Mouse (Mus musculus) thymus, adult 2 months (tissue): ENCODE results near the gene Dock1. TPM values are rescaled to one million over a fixed set of nuclear protein-coding genes. Genes with fewer than 3 reads are reported as not detected.

ENCODE experiments used
- DNase-seq: peaks from one replicate; pipeline ENCODE4 v3.0.0; 2021
- H3K27ac ChIP-seq: fragments of 200-500 bp; 2 replicates; pipeline ENCODE4 v1.5.1; 2012; ENCODE audit warnings: low read length, control low read depth; ENCODE audit not compliant: control insufficient read depth, insufficient read depth
- H3K27me3 ChIP-seq: fragments of 200-500 bp; 2 replicates; pipeline ENCODE4 v1.6.1; 2012; ENCODE audit warnings: mild to moderate bottlenecking, low read length, moderate library complexity, mixed read lengths; ENCODE audit not compliant: control insufficient read depth, insufficient read depth
- H3K36me3 ChIP-seq: fragments of 200-500 bp; 2 replicates; pipeline ENCODE4 v1.6.1; 2012; ENCODE audit warnings: mild to moderate bottlenecking, low read length, moderate library complexity; ENCODE audit not compliant: control insufficient read depth, insufficient read depth
- H3K4me1 ChIP-seq: fragments of 200-500 bp; replicated peaks from 2 replicates; pipeline ENCODE4 v1.6.1; 2012; ENCODE audit warnings: low read length; ENCODE audit not compliant: control insufficient read depth, insufficient read depth
- H3K4me3 ChIP-seq: fragments of 200-500 bp; 2 replicates; pipeline ENCODE4 v1.5.1; 2012; ENCODE audit warnings: mild to moderate bottlenecking, low read length, control low read depth, moderate library complexity; ENCODE audit not compliant: control insufficient read depth, insufficient read depth
- CTCF ChIP-seq: fragments of 200-500 bp; IDR thresholded peaks from 2 replicates; pipeline ENCODE4 v1.5.1; 2012; ENCODE audit warnings: mild to moderate bottlenecking, control low read depth, low read length, moderate library complexity, borderline replicate concordance; ENCODE audit not compliant: control insufficient read depth, poor library complexity, insufficient read depth; ENCODE audit errors: extremely low read depth
- POLR2A ChIP-seq: fragments of 200-500 bp; IDR thresholded peaks from 2 replicates; pipeline ENCODE4 v1.6.1; 2012; ENCODE audit warnings: mild to moderate bottlenecking, low read length, control low read depth, moderate library complexity; ENCODE audit not compliant: control insufficient read depth, poor library complexity, insufficient read depth; ENCODE audit errors: extremely low read depth
- WGBS: fragments of 180-500 bp; shearing (Covaris S2); methylation state at CpG from one replicate; pipeline ENCODE4 v1.1.7; 2018; 5-methylcytosine and 5-hydroxymethylcytosine counted together
- polyA plus RNA-seq: library from polyadenylated mRNA; depleted of rRNA; stranded (reverse); fragments of >200 nt; gene quantifications from 2 replicates; pipeline ENCODE4 v1.2.3, GENCODE M21; 2012

Gene Dock1
- polyA plus RNA-seq, 1 experiment: 3.2 TPM

DNA sequence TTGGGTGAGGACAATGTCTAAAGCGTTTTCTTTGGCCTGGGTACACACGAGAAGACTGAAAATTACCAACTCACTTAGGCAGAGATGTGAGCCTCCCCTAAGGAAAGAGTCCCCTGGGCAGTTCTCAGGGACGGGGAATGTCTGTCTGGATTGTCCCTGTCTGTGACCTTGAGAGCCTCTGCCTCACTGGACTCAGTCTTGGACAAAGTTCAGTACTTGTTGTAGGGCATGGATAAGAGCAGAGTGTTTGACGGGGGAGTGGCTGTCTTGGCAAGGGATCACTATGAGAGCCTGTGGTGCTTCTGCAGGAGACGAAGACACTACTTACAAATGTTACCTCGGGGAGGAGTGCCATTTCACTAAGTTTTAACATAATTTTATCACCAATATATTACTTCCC lies 210.0 kb downstream of the Dock1 start:
- no peak for DNase-seq
- 94% methylated on average over 6 of the region's 6 CpGs for WGBS
- Histone ChIP-seq H3K4me3 (no peak overlapping the region), H3K4me1 (no peaks in the 10 kb centered on the region), H3K27me3 (no peaks in the 10 kb centered on the region), H3K36me3 (no peaks in the 10 kb centered on the region), H3K27ac (no peak overlapping the region)
- TF ChIP-seq CTCF (no peak), POLR2A (no peak)

DNA sequence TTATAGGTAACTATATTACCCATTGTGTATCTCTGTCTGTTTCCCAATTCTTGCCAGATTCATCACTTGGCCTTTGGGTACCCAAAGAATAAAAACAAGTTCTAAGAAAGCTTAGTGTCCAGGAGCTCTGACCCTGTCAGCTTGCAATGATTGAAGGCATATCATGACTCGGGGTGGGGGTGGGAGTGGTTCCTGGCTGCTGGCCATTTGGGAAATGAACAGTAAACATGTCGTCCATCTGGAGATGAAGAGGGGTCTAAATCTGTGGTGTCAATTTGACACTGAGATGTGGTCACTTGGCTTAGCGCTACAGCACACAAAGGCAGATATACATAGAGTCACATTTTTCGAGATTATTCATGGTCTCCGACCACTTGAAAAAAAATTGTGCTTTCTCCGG lies 213.1 kb downstream of the Dock1 start:
- DNase-seq: no peak
- Histone ChIP-seq H3K27me3 (no peaks in the 10 kb centered on the region), H3K36me3 (no peaks in the 10 kb centered on the region), H3K27ac (no peak overlapping the region), H3K4me1 (no peaks in the 10 kb centered on the region), H3K4me3 (no peak overlapping the region)
- TF ChIP-seq CTCF (no peak), POLR2A (no peak)
- 94% methylated on average over 6 of the region's 6 CpGs for WGBS

DNA sequence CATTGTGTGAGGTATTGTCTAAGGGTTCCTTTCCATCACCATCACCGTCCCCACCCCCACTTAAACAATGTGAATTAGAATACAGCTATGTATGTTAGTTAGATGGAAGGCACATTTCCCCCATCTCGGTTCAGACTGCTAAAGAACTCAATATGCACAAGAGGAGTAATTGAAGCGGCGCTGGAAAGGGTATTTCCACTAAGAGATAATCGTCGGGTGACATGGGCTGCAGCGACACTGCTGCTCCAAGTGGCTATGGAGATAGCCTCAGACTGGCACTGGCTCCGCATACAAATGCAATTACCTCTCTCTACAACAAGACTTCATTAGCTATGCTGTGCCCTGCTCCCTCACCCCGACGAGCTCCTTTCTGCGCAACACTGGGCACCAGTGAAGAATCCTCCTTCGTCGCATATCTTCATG lies 222.0 kb downstream of the Dock1 start:
- H3K27ac ChIP-seq: no peak overlapping the region
- H3K4me1 ChIP-seq: no peaks in the 10 kb centered on the region
- 96% methylated on average over 13 of the region's 13 CpGs for WGBS
- H3K27me3 ChIP-seq: no peaks in the 10 kb centered on the region
- no peak for TF ChIP-seq POLR2A
- TF ChIP-seq CTCF: no peak
- no peak overlapping the region for H3K4me3 ChIP-seq
- no peaks in the 10 kb centered on the region for H3K36me3 ChIP-seq
- DNase-seq: no peak

DNA sequence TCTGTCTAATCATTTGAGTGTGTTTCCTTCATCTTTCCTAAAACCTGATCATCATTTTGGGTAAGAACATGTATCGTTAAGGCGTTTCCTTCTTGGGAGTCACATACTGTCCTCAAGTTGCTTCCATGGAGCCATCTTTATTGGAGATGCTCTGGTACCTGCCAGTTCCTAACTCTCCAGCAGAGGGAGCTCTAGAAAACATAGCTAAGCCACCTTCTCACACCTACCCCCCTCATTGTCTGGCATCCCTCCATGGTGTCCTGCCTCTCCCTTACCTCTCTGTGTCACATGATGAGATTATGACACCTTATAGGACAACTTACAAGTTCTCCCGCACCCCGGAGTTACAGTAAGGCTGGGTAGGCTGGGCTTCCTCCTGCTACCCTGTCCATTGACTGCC lies 222.5 kb downstream of the Dock1 start:
- Histone ChIP-seq H3K36me3 (no peaks in the 10 kb centered on the region), H3K4me1 (no peaks in the 10 kb centered on the region), H3K4me3 (no peak overlapping the region), H3K27me3 (no peaks in the 10 kb centered on the region), H3K27ac (no peak overlapping the region)
- 91% methylated on average over 4 of the region's 4 CpGs for WGBS
- no peak for TF ChIP-seq POLR2A
- TF ChIP-seq CTCF: no peak
- DNase-seq: no peak

DNA sequence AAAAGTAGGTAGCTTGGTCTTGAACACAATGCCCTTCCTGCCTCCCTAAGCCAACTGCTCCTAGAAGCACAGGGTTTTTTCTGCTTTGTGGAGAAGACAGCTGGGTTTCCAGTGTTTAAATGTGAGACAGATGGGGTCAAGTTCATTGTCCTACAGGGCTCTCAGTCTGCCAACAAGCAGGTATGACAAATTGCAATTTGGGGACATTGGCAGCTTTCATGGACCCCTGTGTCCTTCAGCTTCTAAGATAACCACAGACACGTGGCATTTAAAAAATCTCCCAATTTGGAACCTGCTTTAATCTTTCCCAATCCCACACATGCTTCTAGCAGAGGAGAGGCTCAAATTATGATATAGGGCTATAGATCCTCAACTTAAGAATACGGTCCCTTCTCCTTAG lies 224.2 kb downstream of the Dock1 start:
- DNase-seq: no peak
- no peak overlapping the region for H3K4me3 ChIP-seq
- 87% methylated on average over 2 of the region's 2 CpGs for WGBS
- H3K36me3 ChIP-seq: no peaks in the 10 kb centered on the region
- no peaks in the 10 kb centered on the region for H3K4me1 ChIP-seq
- TF ChIP-seq POLR2A (no peak), CTCF (no peak)
- no peak overlapping the region for H3K27ac ChIP-seq
- H3K27me3 ChIP-seq: no peaks in the 10 kb centered on the region

DNA sequence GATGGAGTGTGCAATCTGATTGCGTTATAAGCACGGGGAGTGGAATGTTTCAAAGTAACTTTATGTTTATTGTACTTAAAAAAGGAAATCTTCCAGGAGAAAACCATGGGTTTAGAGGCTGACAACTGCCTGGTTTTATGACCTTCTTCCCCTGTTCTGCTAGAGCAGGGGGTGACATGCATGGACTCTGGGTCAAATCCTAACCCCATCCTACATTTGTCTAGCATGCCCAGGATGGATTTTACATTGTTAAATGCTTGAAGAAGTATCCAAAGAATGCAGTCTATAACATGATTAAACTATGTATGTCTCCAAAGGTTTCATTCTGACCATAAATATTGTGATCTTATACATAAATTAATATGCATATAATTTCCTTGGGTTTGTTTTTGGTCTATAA lies 229.0 kb downstream of the Dock1 start:
- DNase-seq: no peak
- Histone ChIP-seq H3K4me3 (no peak overlapping the region), H3K27ac (no peak overlapping the region), H3K36me3 (no peaks in the 10 kb centered on the region), H3K27me3 (no peaks in the 10 kb centered on the region), H3K4me1 (no peaks in the 10 kb centered on the region)
- TF ChIP-seq CTCF (no peak), POLR2A (no peak)
- 95% methylated on average over 2 of the region's 2 CpGs for WGBS

DNA sequence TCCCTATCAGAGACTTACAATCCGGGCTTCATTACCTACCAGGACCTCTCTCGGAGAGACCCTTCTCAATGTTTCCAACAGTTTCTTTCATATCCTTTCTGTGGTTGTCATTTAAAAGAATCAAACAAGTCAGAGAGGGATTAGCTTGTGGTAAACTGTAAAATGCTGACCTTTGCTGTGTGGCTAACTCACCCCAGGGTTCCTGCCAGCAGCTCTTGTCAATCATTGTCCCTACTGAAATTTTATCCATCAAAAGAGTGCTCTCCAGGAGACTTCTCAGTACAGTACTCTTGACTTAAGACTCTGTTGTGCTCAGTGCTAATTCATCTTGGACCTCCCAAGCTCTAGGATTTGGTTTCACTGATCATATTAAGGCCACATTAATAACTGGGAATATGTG lies 231.5 kb downstream of the Dock1 start:
- 91% methylated on average over 2 of the region's 2 CpGs for WGBS
- no peak overlapping the region for H3K27ac ChIP-seq
- no peaks in the 10 kb centered on the region for H3K36me3 ChIP-seq
- H3K4me3 ChIP-seq: no peak overlapping the region
- H3K27me3 ChIP-seq: no peaks in the 10 kb centered on the region
- TF ChIP-seq CTCF (no peak), POLR2A (no peak)
- DNase-seq: no peak
- H3K4me1 ChIP-seq: no peaks in the 10 kb centered on the region

DNA sequence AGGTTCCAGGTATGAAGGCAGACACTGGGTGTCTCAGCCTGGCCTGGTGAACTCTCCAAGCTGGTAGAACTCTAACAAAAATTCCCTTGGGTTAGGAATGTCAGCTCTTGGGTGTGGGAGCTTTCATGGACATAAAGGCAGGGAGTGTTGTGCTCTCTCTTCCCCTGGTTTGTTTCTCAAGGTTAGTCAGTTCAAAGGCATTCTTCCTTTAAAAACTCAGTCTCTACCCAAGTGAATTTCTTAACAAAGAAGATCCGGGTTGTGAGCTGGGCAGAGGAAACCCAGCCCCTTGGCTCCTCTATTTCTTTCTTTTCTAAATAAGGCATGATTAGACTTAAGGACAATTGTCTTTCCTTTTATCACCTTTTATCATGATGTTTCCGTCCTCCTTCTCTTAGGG lies 261.4 kb downstream of the Dock1 start:
- no peaks in the 10 kb centered on the region for H3K36me3 ChIP-seq
- no peak for DNase-seq
- WGBS: 85% methylated on average over 2 of the region's 2 CpGs
- no peak overlapping the region for H3K27ac ChIP-seq
- H3K4me1 ChIP-seq: no peaks in the 10 kb centered on the region
- H3K4me3 ChIP-seq: no peak overlapping the region
- TF ChIP-seq CTCF: no peak
- TF ChIP-seq POLR2A: no peak
- no peaks in the 10 kb centered on the region for H3K27me3 ChIP-seq
